Mouse (Mus musculus): Measurements from ENCODE around the gene Kcnc4. TPM values are rescaled to one million over a fixed set of nuclear protein-coding genes. Genes with fewer than 3 reads are reported as not detected.

The Kcnc4 gene
- polyA plus RNA-seq (2015; fragmentation: Nextera tagmentation; extraction: Ambion mirVana) = not detected in 2 replicates

GRCm38 (mm10) chr3:107459196-107459772 is at the start of gene Kcnc4:
Gene Kcnc4, minus strand, starts transcription at chr3:107459552.
- DNase-seq (ENCODE audit: low spot score) = no peak

- DNase-seq (ENCODE audit: low spot score) = no peak
These were observed 49.3 kb upstream of the Kcnc4 start for GRCm38 (mm10) chr3:107508696-107509095.

GRCm38 (mm10) chr3:107507966-107508365 is 48.6 kb upstream of the Kcnc4 start:
- no peak for DNase-seq (ENCODE audit: low spot score)

- no peak for DNase-seq (ENCODE audit: low spot score)
These were observed 47.2 kb upstream of the Kcnc4 start for GRCm38 (mm10) chr3:107506531-107506930.

- DNase-seq (ENCODE audit: low spot score) = no peak
These were observed 46.4 kb upstream of the Kcnc4 start for GRCm38 (mm10) chr3:107505464-107506367.

- no peak for DNase-seq (ENCODE audit: low spot score)
These were observed 45.2 kb upstream of the Kcnc4 start for GRCm38 (mm10) chr3:107504542-107504941.

GRCm38 (mm10) chr3:107503716-107504115 is 44.4 kb upstream of the Kcnc4 start:
- DNase-seq (ENCODE audit: low spot score) = no peak

- DNase-seq (ENCODE audit: low spot score) = no peak
These were observed 42.4 kb upstream of the Kcnc4 start for GRCm38 (mm10) chr3:107501702-107502151.

GRCm38 (mm10) chr3:107500301-107500700 is 40.9 kb upstream of the Kcnc4 start:
- no peak for DNase-seq (ENCODE audit: low spot score)

GRCm38 (mm10) chr3:107496086-107496850 is 36.9 kb upstream of the Kcnc4 start:
- DNase-seq (ENCODE audit: low spot score) = no peak

- no peak for DNase-seq (ENCODE audit: low spot score)
These were observed 36.2 kb upstream of the Kcnc4 start for GRCm38 (mm10) chr3:107495524-107495923.

GRCm38 (mm10) chr3:107491459-107491858 is 32.1 kb upstream of the Kcnc4 start:
- DNase-seq (ENCODE audit: low spot score) = no peak

GRCm38 (mm10) chr3:107488637-107489036 is 29.3 kb upstream of the Kcnc4 start:
- DNase-seq (ENCODE audit: low spot score) = no peak

GRCm38 (mm10) chr3:107483290-107483689 is 23.9 kb upstream of the Kcnc4 start:
- DNase-seq (ENCODE audit: low spot score) = peak; percentile 23

- no peak for DNase-seq (ENCODE audit: low spot score)
These were observed 21.3 kb upstream of the Kcnc4 start for GRCm38 (mm10) chr3:107480660-107481059.

- peak; percentile 38 for DNase-seq (ENCODE audit: low spot score)
These were observed 12.8 kb upstream of the Kcnc4 start for GRCm38 (mm10) chr3:107472198-107472597.

GRCm38 (mm10) chr3:107469059-107469458 is 9.7 kb upstream of the Kcnc4 start:
- DNase-seq (ENCODE audit: low spot score) = no peak

- no peak for DNase-seq (ENCODE audit: low spot score)
These were observed 8.8 kb upstream of the Kcnc4 start for GRCm38 (mm10) chr3:107468106-107468505.

GRCm38 (mm10) chr3:107466577-107466976 is 7.2 kb upstream of the Kcnc4 start:
- peak; percentile 59 for DNase-seq (ENCODE audit: low spot score)

- peak; percentile 56 for DNase-seq (ENCODE audit: low spot score)
These were observed 2.8 kb upstream of the Kcnc4 start for GRCm38 (mm10) chr3:107462160-107462559.

- no peak for DNase-seq (ENCODE audit: low spot score)
These were observed 550 bp upstream of the Kcnc4 start for GRCm38 (mm10) chr3:107459773-107460431.
